Mouse (Mus musculus): ENCODE measurements around the gene Dnajb2.

- TF ChIP-seq CTCF (IDR thresholded peaks at IDR 0.05; ENCODE audit: extremely low read depth, insufficient read length, insufficient replicate concordance, low read depth, low read length), result no peak
- no peak for TF ChIP-seq POLR2A (IDR thresholded peaks at IDR 0.05; ENCODE audit: low read depth, low read length)
These were observed 13.3 kb upstream of the Dnajb2 start for GRCm38 (mm10) chr1:75222926-75223325.
